Mouse (Mus musculus) bone marrow macrophage, adult 2 months (primary cell): Measurements from ENCODE around the gene Adgrv1.

Experiments used
- CTCF ChIP-seq: IDR thresholded peaks from 2 replicates; pipeline ENCODE4 v1.5.1; 2012; ENCODE audit warnings: low read depth, mild to moderate bottlenecking, low read length, moderate library complexity
- POLR2A ChIP-seq: IDR thresholded peaks from 2 replicates; pipeline ENCODE4 v1.6.1; 2012; ENCODE audit warnings: mild to moderate bottlenecking, low read depth, low read length, borderline replicate concordance

- TF ChIP-seq CTCF (no peak), POLR2A (no peak)
These were observed 141.0 kb downstream of the Adgrv1 start for GRCm38 (mm10) chr13:81491971-81492370.
